Mouse (Mus musculus) heart, embryonic 15.5 days (tissue): ENCODE data around the gene Foxc2. TPM values are rescaled to one million over a fixed set of nuclear protein-coding genes. Genes with fewer than 3 reads are reported as not detected.

Experiments used
- ATAC-seq: fragments of 200-750 bp; cut with Nextera tagmentation; replicated peaks from 2 replicates; pipeline ENCODE4 v1.8.0; 2017; ENCODE audit warnings: low read depth, moderate TSS enrichment; ENCODE audit not compliant: insufficient number of reproducible peaks, insufficient read depth, low FRiP score
- H3K27ac ChIP-seq: fragments of 300-500 bp; sonication (generic); 2 replicates; pipeline ENCODE4 v1.5.1; 2015; ENCODE audit warnings: mild to moderate bottlenecking, inconsistent platforms
- H3K27me3 ChIP-seq: fragments of 300-500 bp; sonication (generic); 2 replicates; pipeline ENCODE4 v1.6.1; 2015; ENCODE audit warnings: inconsistent platforms
- H3K36me3 ChIP-seq: fragments of 300-500 bp; sonication (generic); 2 replicates; pipeline ENCODE4 v1.6.1; 2015; ENCODE audit warnings: mild to moderate bottlenecking, inconsistent platforms
- H3K4me1 ChIP-seq: fragments of 300-500 bp; sonication (generic); replicated peaks from 2 replicates; pipeline ENCODE4 v1.6.1; 2015; ENCODE audit warnings: inconsistent platforms
- H3K4me2 ChIP-seq: fragments of 300-500 bp; sonication (generic); 2 replicates; pipeline ENCODE4 v1.6.1; 2015; ENCODE audit warnings: inconsistent platforms, mild to moderate bottlenecking, moderate library complexity
- H3K4me3 ChIP-seq: fragments of 300-500 bp; sonication (generic); 2 replicates; pipeline ENCODE4 v1.5.1; 2015; ENCODE audit warnings: mild to moderate bottlenecking, inconsistent platforms
- H3K9ac ChIP-seq: fragments of 300-500 bp; sonication (generic); 2 replicates; pipeline ENCODE4 v1.6.1; 2015; ENCODE audit warnings: mild to moderate bottlenecking, inconsistent platforms
- H3K9me3 ChIP-seq: fragments of 300-500 bp; sonication (generic); replicated peaks from 2 replicates; pipeline ENCODE4 v1.6.1; 2016; ENCODE audit warnings: inconsistent platforms
- WGBS: fragments of 180-500 bp; shearing (Covaris S2); methylation state at CpG from one replicate; pipeline ENCODE4 v1.1.7; 2015; ENCODE audit warnings: mixed read lengths; 5-methylcytosine and 5-hydroxymethylcytosine counted together
- polyA plus RNA-seq: library from polyadenylated mRNA; unstranded; fragments of >200 nt; fragmentation: Nextera tagmentation; extraction: Ambion mirVana; gene quantifications from 2 replicates; pipeline ENCODE4 v1.2.1, GENCODE M21; 2015

Gene Foxc2
- polyA plus RNA-seq, 1 experiment from 2014 or later: 6.4 TPM

DNA sequence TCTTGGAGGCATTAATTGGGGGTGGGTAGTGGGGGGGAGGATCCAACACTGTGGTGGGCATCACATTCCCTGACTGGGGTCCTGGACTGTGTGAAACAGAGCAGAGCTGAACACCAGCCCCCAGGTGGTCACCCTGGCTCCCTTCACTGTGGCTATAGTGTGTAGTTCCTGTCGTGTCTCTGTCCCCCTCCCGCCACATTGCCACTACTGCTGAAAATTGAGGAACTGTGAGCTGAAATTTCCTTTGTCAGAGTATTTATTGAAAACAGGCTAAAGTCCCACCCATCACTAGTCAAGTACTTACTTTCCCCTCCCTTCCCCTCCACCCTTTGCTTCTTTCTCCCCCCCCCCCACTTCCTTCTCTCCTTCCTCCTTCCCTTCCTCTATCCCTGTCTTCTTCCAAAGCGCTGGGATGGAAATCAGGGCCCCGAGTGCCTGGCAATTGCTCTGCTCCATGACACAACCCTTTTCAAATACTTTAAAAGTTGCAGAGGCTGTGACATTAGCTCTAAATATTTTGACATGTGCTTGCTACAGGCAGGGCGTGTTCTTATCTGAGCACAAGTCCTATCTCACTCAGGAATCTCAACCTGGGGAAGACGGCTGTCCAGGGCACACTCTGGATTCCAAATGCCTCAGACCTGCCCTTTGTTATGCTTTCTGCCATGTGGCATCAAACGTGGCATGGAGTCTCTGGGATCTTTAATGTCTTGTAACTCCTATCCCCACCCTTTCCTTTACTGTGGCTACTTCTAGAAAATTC is 4.6 kb upstream of the Foxc2 start:
- no peak overlapping the region for H3K4me2 ChIP-seq
- H3K36me3 ChIP-seq: no peaks in the 10 kb centered on the region
- 41% methylated on average over 7 of the region's 7 CpGs for WGBS
- no peak overlapping the region for H3K27ac ChIP-seq
- no peak for ATAC-seq
- no peak overlapping the region for H3K4me3 ChIP-seq
- peaks cover 32% of the 10 kb centered on the region for H3K27me3 ChIP-seq
- H3K9me3 ChIP-seq: no peaks in the 10 kb centered on the region
- H3K4me1 ChIP-seq: peaks cover 42% of the 10 kb centered on the region
- H3K9ac ChIP-seq: no peak overlapping the region

DNA sequence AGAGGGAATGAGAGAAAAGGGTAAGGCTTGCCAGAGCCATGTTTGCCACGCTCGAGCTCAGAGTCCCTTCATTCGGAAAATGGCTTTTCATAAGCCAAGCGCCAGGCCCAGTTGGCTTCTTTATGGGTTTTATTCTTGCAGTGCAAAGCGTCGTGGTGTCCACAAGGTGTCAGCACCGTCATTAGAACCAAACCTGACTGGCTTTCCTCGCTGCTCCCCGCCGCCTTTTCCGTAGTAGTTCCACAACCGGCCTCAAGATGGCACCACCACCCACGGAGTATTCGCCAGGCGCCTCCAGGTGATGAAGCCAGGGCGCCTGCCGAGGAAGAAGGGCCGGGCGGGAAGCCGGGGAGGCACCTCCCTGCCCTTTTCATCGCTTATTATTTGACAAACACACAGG is 2.7 kb upstream of the Foxc2 start:
- Histone ChIP-seq H3K4me1 (peaks cover 40% of the 10 kb centered on the region), H3K36me3 (no peaks in the 10 kb centered on the region), H3K27ac (no peak overlapping the region), H3K4me3 (no peak overlapping the region), H3K9me3 (no peaks in the 10 kb centered on the region), H3K27me3 (peaks cover 52% of the 10 kb centered on the region), H3K4me2 (peak overlapping the region; percentile 37; the same call in 1 of the 2 replicates), H3K9ac (no peak overlapping the region)
- WGBS: under 1% methylated on average over 21 of the region's 21 CpGs
- no peak for ATAC-seq

DNA sequence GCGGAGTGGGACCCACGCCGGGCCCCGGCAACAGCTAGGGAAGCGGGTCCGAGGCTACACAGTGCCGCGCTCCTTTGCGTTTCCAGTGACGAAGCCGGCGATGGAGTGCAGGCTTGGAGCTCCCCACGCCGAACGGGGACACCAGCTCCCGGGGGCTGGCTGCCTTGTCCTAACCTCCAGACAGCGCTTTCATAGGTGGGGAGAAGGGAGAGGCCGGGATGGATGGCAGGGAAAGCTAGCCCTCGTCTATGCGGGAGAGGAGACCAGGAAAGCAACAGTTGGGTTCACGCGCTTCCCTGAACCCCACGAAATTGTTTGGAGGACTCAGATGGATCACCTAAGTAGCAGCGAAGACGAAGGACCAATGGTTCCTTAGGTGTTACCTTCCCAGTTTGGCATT is 835 bp upstream of the Foxc2 start:
- H3K4me1 ChIP-seq: peaks cover 28% of the 10 kb centered on the region
- no peak overlapping the region for H3K27ac ChIP-seq
- peak overlapping the region; percentile 34 for H3K9ac ChIP-seq
- H3K9me3 ChIP-seq: no peaks in the 10 kb centered on the region
- H3K36me3 ChIP-seq: no peaks in the 10 kb centered on the region
- no peak for ATAC-seq
- H3K4me3 ChIP-seq: peak overlapping the region; percentile 29
- H3K27me3 ChIP-seq: peaks cover 67% of the 10 kb centered on the region
- 4% methylated on average over 25 of the region's 25 CpGs for WGBS
- H3K4me2 ChIP-seq: peak overlapping the region; percentile 48

DNA sequence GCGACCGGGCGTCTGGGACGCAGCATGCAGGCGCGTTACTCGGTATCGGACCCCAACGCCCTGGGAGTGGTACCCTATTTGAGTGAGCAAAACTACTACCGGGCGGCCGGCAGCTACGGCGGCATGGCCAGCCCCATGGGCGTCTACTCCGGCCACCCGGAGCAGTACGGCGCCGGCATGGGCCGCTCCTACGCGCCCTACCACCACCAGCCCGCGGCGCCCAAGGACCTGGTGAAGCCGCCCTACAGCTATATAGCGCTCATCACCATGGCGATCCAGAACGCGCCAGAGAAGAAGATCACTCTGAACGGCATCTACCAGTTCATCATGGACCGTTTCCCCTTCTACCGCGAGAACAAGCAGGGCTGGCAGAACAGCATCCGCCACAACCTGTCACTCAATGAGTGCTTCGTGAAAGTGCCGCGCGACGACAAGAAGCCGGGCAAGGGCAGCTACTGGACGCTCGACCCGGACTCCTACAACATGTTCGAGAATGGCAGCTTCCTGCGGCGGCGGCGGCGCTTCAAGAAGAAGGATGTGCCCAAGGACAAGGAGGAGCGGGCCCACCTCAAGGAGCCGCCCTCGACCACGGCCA is 717 bp downstream of the Foxc2 start:
- Histone ChIP-seq H3K27me3 (peaks cover 83% of the 10 kb centered on the region), H3K4me2 (peak overlapping the region; percentile 89), H3K36me3 (no peaks in the 10 kb centered on the region), H3K4me3 (peak overlapping the region; percentile 68), H3K9me3 (no peaks in the 10 kb centered on the region), H3K4me1 (peaks cover 30% of the 10 kb centered on the region), H3K9ac (peak overlapping the region; percentile 64), H3K27ac (peak overlapping the region; percentile 93)
- 1% methylated on average over 55 of the region's 55 CpGs for WGBS
- ATAC-seq: peak; percentile 38; the same call in 1 of the 2 replicates

DNA sequence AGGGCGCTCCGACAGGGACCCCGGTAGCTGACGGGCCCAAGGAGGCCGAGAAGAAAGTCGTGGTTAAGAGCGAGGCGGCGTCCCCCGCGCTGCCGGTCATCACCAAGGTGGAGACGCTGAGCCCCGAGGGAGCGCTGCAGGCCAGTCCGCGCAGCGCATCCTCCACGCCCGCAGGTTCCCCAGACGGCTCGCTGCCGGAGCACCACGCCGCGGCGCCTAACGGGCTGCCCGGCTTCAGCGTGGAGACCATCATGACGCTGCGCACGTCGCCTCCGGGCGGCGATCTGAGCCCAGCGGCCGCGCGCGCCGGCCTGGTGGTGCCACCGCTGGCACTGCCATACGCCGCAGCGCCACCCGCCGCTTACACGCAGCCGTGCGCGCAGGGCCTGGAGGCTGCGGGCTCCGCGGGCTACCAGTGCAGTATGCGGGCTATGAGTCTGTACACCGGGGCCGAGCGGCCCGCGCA is 1.2 kb downstream of the Foxc2 start:
- Histone ChIP-seq H3K36me3 (no peaks in the 10 kb centered on the region), H3K4me1 (peaks cover 30% of the 10 kb centered on the region), H3K9ac (peak overlapping the region; percentile 64), H3K9me3 (no peaks in the 10 kb centered on the region), H3K27me3 (peaks cover 86% of the 10 kb centered on the region), H3K27ac (peak overlapping the region; percentile 93), H3K4me3 (peak overlapping the region; percentile 68), H3K4me2 (peak overlapping the region; percentile 89)
- no peak for ATAC-seq
- WGBS: under 1% methylated on average over 62 of the region's 62 CpGs

DNA sequence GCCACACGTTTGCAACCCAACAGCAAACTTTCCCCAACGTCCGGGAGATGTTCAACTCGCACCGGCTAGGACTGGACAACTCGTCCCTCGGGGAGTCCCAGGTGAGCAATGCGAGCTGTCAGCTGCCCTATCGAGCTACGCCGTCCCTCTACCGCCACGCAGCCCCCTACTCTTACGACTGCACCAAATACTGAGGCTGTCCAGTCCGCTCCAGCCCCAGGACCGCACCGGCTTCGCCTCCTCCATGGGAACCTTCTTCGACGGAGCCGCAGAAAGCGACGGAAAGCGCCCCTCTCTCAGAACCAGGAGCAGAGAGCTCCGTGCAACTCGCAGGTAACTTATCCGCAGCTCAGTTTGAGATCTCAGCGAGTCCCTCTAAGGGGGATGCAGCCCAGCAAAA is 1.9 kb downstream of the Foxc2 start:
- WGBS: 1% methylated on average over 28 of the region's 28 CpGs

DNA sequence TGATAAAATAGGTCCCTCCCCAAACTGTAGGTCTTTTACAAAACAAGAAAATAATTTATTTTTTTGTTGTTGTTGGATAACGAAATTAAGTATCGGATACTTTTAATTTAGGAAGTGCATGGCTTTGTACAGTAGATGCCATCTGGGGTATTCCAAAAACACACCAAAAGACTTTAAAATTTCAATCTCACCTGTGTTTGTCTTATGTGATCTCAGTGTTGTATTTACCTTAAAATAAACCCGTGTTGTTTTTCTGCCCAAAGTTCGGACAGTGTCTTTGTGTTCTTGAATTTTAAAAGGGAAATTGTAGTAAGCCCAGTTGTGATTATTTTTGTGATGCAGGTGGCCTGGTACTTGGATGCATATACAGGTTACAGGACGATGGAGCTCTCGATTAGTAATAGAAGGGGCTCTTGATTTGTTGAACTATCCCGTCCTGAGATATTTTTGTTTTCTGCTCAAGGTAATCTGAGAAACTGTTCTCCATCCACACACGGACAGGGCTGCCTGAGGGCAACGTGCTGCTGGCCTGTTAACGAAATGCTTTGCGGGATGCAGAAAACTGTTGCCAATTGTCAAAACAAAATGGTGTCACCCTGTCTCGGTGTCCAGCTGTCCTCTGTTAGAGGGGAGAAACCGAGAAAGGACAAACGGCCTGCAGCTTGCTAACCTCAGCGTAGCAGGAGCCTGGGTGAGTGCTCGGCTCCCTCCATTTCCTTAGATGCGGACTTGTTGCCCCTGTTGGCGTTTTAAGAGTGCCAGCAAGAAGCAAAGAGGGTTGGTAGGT is 2.9 kb downstream of the Foxc2 start:
- Histone ChIP-seq H3K4me1 (peaks cover 23% of the 10 kb centered on the region), H3K27ac (no peak overlapping the region), H3K27me3 (peaks cover 92% of the 10 kb centered on the region), H3K36me3 (no peaks in the 10 kb centered on the region), H3K9me3 (no peaks in the 10 kb centered on the region), H3K9ac (peak overlapping the region; percentile 34; the same call in 1 of the 2 replicates), H3K4me2 (peak overlapping the region; percentile 89), H3K4me3 (peak overlapping the region; percentile 68)
- no peak for ATAC-seq
- 13% methylated on average over 18 of the region's 18 CpGs for WGBS

More for the DNA sequence above, 1.9 kb downstream of the Foxc2 start:
- Histone ChIP-seq H3K27me3 (peaks cover 87% of the 10 kb centered on the region), H3K9me3 (no peaks in the 10 kb centered on the region), H3K4me1 (peaks cover 29% of the 10 kb centered on the region), H3K4me2 (peak overlapping the region; percentile 89), H3K9ac (peak overlapping the region; percentile 64), H3K4me3 (peak overlapping the region; percentile 68), H3K36me3 (no peaks in the 10 kb centered on the region), H3K27ac (peak overlapping the region; percentile 93)
- ATAC-seq: no peak

DNA sequence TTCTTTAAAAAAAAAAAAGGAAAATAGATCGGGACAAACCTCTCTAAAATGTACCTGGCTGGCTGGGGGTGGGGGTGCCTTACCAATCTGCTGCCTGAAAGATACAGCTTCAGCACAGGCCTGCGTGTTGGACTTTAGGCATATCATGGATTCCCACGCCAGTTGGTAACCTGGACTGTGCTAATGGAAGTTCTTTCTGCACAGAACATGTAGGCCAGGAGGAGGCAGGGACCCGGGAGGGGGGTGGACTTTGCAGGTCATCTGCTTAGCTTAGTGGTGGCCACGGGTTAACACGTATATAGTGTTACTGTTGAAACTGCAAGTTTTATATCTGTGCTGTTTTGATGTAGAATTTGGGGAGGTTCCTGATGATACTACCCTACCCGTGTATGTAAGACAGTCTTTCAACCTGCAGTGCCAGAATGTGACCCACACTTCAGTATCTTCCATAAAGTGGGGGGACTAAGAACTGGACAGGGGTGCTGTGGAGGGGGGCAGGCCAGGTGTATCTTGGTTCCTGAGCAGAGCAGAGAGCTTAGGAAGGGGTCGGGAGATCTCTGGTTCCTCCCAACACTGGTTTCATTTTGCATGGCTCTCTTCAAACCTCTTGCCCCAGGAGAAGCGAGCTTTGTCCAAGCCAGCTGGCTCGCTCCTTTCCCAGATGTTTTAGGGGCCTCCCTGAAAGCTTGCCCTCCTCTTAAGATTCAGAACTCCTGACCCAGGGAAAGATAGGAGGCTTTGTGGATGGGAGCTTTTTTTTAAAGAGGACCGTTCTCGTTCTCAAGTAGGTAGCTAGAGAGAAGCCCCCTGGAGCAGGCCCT is 3.9 kb downstream of the Foxc2 start:
- WGBS: 27% methylated on average over 12 of the region's 12 CpGs
- H3K4me2 ChIP-seq: peak overlapping the region; percentile 89
- peaks cover 94% of the 10 kb centered on the region for H3K27me3 ChIP-seq
- H3K9ac ChIP-seq: peak overlapping the region; percentile 34
- H3K36me3 ChIP-seq: no peaks in the 10 kb centered on the region
- H3K9me3 ChIP-seq: no peaks in the 10 kb centered on the region
- peak overlapping the region; percentile 68 for H3K4me3 ChIP-seq
- H3K27ac ChIP-seq: peak overlapping the region; percentile 26; the same call in 1 of the 2 replicates
- H3K4me1 ChIP-seq: peaks cover 28% of the 10 kb centered on the region
- no peak for ATAC-seq

DNA sequence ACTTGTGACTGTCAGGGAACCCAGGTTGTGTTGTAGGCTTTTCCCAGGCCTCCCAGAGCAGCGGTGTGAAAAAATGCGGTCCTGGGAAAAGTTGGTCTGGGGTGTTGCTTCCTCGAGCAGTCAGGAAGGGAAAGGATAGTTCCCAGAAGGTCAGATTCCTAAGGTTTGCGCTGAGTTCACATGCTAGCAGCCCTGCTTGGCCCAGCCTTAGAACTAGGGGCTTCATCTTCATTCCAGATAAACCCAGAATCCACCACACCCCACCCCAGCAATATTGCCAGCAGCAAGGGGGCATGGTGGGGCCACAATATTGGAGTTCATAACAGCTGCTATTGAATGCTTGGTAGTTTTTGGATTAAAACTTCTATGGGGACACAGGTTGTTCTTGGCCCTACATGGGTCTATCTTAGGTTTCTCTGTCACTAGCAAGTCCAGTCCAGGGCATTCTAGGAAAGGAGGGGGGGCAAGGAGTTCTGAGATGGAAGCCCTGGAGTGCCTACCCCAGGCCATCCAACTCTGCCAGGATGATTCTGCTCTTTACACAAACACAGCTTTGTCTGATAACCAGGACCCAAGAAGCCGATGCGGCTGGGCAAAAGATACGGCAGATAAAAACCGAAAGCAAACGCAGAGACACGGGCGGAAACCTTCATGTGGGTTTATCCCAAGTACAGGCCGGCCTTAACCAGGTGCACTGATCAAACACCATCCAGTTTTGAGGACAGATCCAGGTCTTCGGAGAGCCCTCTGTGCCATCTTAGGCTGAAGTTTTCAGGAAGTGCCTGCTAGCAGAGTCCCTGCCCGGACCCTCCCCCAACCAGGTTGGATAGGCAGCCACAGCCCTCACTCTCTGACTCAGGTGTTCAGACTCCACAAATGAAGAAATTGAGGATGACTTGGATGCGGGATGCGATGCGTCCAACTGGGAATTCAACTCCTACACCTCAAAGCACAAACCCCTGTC is 4.8 kb downstream of the Foxc2 start:
- Histone ChIP-seq H3K27ac (peak overlapping the region; percentile 26; the same call in 1 of the 2 replicates), H3K4me1 (peaks cover 33% of the 10 kb centered on the region), H3K27me3 (peaks cover 93% of the 10 kb centered on the region), H3K4me3 (peak overlapping the region; percentile 68), H3K4me2 (peak overlapping the region; percentile 89), H3K36me3 (no peaks in the 10 kb centered on the region), H3K9ac (peak overlapping the region; percentile 34; the same call in 1 of the 2 replicates), H3K9me3 (no peaks in the 10 kb centered on the region)
- ATAC-seq: no peak
- 33% methylated on average over 17 of the region's 17 CpGs for WGBS

DNA sequence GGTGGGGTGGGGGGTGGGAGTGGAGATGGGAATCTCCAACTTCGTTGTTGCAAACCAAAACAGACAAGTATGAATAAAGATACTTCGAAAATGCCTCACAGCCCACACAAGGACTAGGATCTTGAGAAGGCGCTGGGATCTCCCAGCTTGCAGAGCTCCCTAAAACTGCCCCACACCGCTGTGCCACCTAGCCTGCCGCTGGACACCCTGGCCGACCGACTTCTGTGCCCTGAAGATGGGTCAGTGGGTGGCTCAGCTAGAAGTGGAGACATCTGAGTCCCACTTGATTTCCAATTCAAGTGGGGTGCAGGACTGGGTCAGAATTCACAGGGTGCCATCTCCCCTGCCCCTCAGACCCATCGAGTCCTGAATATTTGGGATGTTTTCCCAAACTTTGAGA is 5.7 kb downstream of the Foxc2 start:
- no peaks in the 10 kb centered on the region for H3K36me3 ChIP-seq
- WGBS: 42% methylated on average over 8 of the region's 8 CpGs
- H3K9me3 ChIP-seq: no peaks in the 10 kb centered on the region
- H3K4me3 ChIP-seq: no peak overlapping the region
- H3K9ac ChIP-seq: no peak overlapping the region
- H3K27me3 ChIP-seq: peaks cover 94% of the 10 kb centered on the region
- H3K4me1 ChIP-seq: peaks cover 29% of the 10 kb centered on the region
- no peak overlapping the region for H3K4me2 ChIP-seq
- no peak overlapping the region for H3K27ac ChIP-seq
- ATAC-seq: no peak
